Mouse (Mus musculus) left cerebral cortex, postnatal 36 days (tissue): Measurements from ENCODE around the gene Tnpo2. TPM values are rescaled to one million over a fixed set of nuclear protein-coding genes. Genes with fewer than 3 reads are reported as not detected.
A peak's percentile ranks its signal among the peaks of the same experiment; 100 is the strongest.

Experiments
- DNase-seq, 2 experiments: peaks; one replicate each; pipeline ENCODE4 v3.0.0; 2021 to 2022; ENCODE audit warnings: low spot score in 2 of 2, mixed read lengths in 1 of 2
- intact Hi-C: fragments of 180-260 bp; cut with DNase I; formaldehyde crosslinking; loops from one replicate; pipeline ENCODE4 v1.15.1; 2025
- total RNA-seq, 2 experiments: library from RNA; stranded (reverse); gene quantifications; 2 replicates each; pipeline ENCODE4 v1.2.3; 2021

Tnpo2 gene
- total RNA-seq, 2 experiments from 2014 or later: 160 to 169 TPM

DNA sequence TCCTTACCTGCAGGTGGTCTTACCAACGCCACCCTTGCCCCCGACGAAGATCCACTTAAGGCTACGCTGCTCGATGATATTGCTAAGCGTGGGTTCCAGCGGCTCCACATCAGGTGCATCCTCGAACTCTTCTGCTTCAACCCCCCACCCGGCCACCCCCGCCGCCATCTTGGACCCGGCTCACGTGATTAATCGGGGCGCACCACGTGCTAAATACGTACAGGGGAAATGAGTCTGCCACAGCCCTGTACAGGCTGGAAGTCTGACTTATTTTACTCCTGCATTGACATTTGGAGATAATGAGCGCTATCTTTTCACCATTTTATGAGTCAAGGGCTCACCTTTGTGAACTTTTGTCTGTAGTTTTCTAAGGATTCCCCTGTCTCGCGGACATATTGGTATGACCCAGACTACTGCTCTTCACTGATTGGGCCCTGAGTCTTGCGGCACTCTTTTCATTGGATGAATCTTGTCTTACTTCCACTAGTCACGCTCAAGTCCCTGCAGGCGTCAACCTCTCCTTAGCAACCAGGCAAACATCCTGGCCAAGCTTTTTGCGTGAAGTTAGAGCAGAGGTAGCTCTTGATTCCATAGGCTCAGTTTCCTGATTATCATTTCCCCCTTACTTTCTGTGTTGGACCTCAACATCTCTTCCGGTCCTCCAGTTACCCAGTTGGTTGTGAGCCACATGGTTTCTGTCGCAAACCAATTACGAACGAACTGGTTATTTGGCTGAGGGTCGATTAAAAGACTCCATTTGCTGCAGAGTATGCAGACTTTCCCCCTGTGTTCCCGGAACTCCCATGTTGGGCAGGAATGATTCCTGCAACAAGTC lies 11.4 kb upstream of the Tnpo2 start, which contains the start of gene Asna1:
TSS of gene Asna1 (minus strand) at position 184 of the 835 bp plus-strand sequence.
- intact Hi-C loops: loop anchor here (5.0 kb wide), 1 partner anchor 48 kb away; the partner anchor contains the start of gene Junb
- DNase-seq: peak; percentile 82 to 83

DNA sequence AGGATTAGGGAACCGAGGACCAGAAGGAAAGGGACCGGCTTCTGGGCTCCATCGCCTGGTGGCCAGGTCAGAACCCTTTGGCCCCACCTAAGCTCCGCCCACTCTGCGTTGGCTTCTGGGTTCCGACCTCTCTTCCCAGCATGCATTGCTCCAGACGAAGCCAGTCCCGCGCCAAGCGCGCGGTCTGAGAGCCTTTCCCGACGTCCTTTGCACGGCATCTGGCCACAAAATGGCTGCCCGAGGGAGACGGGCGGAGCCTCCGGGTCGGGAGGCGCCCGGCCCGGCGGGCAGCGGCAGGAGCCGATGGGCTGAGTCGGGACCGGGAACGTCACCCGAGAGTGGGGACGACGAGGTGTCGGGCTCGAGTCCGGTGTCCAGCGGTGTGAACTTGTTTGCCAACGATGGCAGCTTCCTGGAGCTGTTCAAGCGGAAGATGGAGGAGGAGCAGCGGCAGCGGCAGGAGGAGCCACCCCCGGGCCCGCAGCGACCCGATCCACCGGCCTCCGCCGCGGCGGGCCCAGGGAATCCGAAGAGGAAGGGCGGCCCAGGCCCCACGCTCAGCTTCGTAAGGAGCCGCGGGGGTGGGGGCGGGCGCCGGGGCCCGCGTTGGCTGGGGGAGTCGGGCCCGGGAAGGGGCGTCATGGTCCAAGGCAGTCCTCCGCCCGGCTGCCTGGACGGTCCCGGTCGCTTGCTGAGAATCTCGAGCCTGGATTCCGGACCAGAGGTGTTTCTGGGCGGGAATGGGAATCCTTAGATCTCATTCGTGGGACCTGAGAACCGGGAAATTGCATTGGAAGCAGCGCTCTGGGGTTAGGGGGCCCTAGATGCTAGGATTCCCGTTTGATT lies 9.8 kb upstream of the Tnpo2 start, which contains the start of gene Trir:
TSS of gene Trir (plus strand) at position 154 of the 846 bp plus-strand sequence.
- peak; percentile 96 to 97 for DNase-seq
- intact Hi-C loops: loop anchor here (5.0 kb wide), 1 partner anchor 50 kb away; the partner anchor contains the start of gene Junb

DNA sequence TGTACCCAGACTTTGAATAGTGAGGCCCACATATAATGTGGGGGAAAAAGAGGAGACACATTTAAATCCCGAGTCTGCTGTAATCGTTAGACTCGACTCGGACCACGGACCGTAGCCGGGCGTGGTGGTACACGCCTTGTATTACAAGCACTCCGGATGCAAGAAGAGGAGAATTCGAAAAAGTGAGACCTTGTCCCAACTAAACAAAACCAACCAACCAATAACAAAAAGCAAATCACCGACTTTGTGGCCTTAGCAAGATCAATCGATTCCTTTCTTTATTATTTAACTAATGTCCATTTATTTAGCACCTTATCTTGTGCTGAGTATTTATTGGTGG lies 9.2 kb upstream of the Tnpo2 start:
- intact Hi-C loops: loop anchor here (5.0 kb wide), 1 partner anchor 50 kb away; the partner anchor contains the start of gene Junb
- DNase-seq: no peak

DNA sequence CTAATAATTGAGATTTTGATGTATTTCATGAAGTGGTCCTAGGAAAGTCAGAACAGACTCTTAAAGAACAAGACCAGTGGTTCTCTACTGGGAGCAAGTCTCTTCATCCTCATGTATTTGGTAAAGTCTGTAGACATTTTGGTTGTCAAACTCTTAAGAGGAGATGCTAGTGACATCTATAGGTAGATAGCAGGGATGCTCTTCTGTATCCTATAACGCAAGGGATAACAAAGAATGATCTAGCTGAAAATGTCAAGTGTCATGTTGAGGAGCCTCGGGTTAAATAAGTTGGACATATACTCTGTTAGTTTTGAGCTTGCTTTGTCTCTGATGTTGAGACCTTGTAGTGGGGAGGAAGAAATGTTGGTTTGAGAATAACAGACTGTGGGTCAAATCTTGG lies 8.8 kb upstream of the Tnpo2 start:
- intact Hi-C loops: loop anchor here (5.0 kb wide), 1 partner anchor 51 kb away; the partner anchor contains the start of gene Junb

DNA sequence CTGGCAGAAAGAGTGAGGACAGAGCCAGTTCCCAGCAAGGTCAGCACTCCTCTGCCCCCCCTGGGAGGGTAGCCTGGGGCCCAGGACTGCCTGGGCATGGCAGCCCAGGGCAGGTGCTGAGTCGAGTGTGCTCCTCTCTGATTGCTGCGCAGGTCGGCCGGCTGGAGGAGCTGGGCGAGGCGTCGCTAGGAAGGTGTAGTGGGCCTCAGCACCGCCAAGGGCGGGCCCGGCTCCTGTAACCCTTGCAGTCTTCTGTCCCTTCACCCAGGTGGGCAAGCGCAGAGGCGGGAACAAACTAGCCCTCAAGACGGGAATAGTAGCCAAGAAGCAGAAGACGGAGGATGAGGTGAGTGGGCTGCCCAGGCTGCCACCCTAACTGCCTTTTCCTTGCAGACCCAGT lies 7.4 kb upstream of the Tnpo2 start:
- no peak for DNase-seq
- intact Hi-C loops: loop anchor here (5.0 kb wide), 1 partner anchor 52 kb away; the partner anchor contains the start of gene Junb

More for the DNA sequence above, 8.8 kb upstream of the Tnpo2 start:
- DNase-seq: no peak

DNA sequence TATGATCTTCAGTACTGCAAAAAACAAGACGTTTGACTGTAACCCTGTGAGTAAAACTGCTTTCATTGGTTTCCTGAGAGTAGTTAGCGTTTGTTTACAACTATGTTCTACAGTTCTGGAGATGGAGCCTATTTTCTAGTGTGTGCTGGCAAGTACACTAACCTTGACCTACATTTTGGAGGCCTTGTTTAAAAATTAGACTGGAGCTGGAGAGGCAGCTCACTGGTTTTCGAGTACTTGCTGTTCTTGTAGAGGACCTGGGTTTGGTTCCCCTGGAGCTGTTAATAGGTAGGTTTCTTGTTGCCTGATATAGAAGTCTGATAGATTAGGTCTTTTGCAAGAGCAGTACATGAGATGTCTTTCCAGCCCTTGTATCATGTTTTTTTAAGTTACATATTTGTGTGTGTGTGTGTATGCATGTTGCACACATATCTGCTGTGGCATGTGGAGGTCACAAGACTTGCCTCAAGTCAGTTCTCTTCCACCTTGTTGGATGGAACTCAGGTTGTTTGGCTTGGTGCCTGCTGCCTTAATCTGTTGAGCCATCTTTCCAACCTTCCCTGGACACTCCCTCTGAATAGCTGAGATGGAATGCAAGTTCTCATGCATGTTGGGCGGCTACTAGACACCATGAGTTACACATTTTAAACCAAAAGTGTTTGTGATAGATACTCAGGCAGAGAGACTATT lies 3.9 kb upstream of the Tnpo2 start:
- intact Hi-C loops: no loop called here
- no peak for DNase-seq

DNA sequence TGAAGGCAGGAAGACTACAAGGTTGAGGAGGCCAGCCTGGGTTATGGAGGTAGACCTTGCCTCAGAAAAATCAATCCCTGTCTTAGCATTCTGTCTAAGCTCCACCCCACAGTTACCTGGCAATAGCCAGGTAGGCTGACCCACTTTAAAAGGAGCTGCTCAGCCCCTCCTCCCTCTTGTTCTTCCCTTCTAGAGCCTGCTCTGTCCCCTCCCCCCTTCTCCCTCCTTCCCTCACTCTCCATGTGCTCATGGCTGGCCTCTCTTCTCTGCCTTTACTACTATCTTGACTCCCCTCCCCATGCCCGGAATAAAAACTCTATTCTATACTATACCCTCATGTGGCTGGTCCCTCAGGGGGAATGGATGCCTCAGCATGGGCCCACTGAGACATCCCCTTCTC lies 2.8 kb upstream of the Tnpo2 start:
- DNase-seq: no peak
- intact Hi-C loops: no loop called here

DNA sequence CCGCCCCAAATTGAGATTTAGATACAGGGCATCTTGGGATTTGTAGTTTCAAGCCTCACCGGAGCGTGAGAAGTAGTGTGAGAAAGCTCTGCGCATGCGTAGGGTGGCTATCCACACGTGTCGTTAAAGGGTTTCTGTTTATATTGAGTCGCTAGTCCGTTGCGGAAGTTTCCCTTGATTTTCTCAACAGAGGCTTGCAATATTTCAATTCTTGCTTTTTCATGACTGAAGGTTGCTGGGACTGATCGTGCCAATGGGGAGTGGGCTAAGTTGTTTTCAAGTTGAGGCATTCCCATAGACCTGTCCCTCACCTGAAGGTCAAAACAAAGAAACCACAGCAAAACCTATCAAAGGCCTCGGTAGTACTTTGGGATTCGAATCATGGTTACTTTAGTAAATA lies 2.0 kb upstream of the Tnpo2 start:
- peak; percentile 53 to 63 for DNase-seq
- intact Hi-C loops: loop anchor here (5.0 kb wide), 1 partner anchor 38 kb away; the partner anchor contains the start of gene Dhps

DNA sequence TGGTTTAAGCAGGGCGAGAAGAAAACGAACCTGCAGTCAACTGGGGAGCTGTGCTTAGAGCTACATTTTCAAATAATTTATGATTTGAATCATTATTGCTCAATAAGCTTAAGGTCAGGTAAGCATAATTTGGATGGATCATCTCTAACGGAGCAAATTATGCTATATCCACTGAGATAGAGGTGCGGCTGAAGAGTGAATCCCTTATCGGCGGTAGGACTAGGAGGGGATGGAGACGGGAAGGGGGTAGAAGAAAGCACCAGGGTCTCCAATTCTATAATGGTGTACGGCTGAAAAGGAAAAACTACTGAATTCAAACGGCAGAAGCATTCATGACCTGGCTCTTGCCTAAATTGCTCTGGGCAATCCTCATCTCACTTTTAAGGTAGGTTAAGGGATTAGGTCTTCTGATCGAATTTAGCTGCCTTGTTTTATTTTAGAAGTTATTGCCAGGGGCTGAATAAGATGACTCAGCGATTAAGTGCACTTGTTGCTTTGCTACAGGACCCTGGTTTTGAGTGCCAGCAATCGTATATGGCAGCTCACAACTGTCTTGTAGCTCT lies 1.5 kb upstream of the Tnpo2 start:
- no peak for DNase-seq
- intact Hi-C loops: loop anchor here (5.0 kb wide), 1 partner anchor 37 kb away; the partner anchor contains the start of gene Dhps

DNA sequence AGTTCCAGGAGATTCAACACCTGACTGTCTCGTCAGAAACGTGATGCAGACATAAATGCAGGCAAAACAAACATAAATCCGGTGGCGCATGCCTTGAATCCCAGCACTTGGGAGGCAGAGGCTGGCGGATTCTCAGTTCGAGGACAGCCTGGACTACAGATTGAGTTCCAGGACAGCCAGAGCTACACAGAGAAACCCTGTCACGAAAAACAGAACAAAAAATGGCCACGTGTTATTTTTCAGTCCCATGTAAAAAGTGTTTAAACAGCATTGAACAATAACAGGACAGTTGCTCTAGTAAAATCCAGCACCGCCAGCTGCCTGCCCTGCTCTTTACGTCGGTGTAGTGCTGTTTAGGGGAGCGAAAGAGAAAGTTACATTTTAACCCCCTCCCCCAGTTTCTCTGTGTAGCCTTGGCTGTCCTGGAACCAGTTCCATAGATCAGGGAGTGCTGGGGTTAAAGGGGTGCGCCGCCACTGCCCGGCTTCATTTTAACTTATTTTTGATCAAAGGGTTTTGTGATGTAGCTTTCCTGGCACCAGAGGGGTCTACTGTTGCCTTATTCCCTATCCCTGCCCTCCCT lies 896 bp upstream of the Tnpo2 start:
- intact Hi-C loops: loop anchor here (5.0 kb wide), 1 partner anchor 36 kb away; the partner anchor contains the start of gene Dhps
- DNase-seq: no peak

DNA sequence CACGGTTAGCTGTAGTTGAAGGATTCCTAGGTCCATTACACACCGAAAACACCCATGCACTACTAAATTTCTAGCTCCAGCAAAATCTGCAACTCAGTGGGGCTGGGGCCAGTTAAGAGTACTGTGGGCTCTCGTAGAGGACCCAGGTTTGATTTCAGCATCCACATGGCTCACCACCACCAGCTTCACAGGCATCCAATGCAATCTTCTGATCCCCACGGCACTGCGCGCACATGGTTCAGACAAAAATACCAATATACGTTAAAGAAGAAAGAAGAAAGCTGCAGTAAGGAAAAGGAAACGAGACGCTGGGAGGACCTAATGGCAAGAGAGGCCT lies 366 bp upstream of the Tnpo2 start:
- intact Hi-C loops: loop anchor here (5.0 kb wide), 1 partner anchor 36 kb away; the partner anchor contains the start of gene Dhps
- DNase-seq: no peak

DNA sequence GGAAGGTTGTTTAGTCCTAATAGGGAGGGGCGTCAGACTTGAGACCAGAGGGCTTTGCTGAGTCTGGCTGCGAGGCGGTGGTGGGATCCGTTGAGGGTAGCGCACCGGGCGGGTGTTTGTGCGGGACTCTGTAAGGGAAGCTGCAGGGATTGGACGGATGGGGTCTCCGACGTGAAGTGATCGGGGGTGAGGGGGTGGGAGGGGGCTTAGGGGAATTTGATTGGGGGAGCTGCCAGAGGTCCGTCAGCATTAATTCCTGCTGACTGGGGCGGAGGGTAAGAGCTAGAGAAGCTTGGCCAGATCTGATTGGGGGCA lies 608 bp downstream of the Tnpo2 start:
- DNase-seq: no peak
- intact Hi-C loops: loop anchor here (5.0 kb wide), 1 partner anchor 35 kb away; the partner anchor contains the start of gene Dhps

DNA sequence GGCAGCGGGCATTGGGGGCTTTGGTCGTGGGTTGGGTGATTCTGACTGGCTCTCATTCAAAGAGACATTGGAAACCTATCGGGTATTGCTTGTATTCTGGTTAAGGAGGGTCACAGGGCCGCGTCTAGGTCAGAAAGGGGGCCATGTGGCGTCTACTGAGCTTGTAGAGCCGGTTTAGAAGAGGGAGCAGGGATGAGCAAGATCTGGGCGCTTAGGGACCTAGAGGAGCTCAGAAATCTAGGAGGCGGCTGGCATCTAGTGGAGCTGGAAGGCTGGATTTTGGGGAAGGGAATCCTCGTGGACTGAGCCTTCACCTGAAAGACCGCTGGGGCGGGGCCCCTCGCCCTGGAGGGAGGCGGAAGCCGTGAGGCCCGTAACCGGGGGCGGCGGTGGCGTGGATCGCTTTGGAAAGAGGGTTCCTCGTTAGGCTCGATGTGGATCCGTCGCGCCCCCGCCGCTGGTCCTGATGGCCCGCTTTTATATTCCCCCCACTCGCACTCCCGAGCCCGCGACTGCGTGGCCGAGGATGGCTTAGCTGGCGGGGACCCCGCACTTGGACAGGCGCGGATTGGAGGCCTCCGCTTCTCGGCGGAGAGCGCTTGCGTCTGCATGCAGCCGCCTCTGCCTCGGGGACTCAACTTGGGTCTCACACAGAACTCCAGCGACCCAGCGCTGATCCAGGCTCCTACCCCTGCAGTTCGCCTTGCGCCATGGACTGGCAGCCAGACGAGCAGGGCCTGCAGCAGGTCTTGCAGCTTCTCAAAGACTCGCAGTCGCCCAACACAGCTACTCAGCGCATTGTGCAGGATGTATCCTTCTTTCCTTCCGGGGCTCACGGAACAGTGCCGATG lies 1.2 kb downstream of the Tnpo2 start:
- peak; percentile 54 to 80 for DNase-seq
- intact Hi-C loops: loop anchor here (5.0 kb wide), 1 partner anchor 34 kb away; the partner anchor contains the start of gene Dhps

DNA sequence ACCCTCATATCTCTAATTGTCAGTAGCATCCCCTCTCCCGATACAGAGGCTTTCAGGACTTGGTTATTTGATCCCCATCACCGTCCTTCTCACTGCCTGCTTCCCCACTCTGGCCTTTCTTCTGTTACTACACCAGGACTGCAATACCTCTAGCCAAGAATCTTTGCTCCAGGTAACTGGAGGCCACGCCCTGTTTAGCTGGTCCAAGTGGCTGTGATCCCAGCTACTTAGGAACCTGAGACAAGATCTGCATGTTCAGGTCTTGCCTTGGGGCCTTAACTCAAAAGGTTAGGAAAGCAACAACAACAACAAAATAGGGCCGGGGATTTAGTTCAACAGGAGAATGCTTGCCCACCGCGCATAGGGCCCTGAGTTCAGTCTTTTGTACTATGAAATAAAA lies 6.9 kb downstream of the Tnpo2 start:
- DNase-seq: no peak
- intact Hi-C loops: no loop called here

DNA sequence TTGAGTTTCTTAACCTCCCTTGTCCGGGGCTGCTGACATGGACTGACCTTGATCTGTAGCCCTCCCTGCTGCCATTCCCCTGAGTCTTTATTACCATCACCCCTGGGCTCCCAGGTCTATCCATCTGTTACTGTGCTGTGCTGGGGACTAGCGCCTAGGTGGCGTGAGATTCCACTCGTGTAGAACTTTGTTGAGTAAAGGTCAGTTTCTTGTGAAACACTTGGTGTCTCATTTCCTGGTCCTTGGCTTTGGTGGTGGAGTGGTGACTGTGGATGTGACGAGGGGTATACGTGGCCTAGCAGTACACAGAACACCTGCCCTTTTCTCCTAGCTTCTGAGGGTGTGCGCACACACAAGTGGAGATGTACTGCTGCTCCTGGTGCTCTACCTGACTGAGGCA lies 20.7 kb downstream of the Tnpo2 start:
- DNase-seq: no peak
- intact Hi-C loops: no loop called here

DNA sequence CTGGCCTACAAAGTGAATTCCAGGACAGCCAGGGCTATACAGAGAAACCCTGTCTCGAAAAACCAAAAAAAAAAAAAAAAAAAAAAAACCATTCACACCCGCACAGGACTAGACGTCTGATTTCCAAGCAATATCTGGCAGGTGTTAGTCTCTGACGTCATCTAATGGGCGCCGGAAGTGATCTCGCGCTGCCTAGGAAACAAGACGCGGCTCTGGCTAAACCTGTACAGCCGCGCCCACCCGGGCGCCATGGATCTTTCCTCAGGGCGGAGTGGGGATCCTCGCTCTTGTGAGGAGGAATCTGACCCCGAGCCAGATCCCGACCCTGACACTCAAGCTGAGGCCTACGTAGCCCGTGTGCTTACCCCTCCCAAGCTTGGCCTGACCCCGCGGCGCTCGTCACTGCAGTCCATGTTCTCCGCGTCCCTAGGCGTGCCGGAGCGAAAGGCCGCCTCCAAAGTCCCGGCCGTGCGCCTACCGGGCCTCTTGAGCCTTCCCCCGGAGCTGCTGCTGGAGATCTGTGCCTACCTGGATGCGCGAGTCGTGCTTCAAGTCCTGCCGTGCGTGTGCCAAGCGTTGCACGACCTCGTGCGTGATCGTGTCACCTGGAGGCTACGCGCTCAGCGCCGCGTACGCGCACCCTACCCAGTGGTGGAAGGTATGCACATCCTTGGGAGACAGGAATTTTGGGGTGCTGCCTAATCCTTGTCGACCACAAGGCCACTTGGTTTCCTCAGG lies 23.3 kb downstream of the Tnpo2 start, which contains the start of gene Fbxw9:
TSS of gene Fbxw9 (plus strand) at position 177 of the 738 bp plus-strand sequence.
- peak; percentile 88 to 91 for DNase-seq
- intact Hi-C loops: no loop called here

DNA sequence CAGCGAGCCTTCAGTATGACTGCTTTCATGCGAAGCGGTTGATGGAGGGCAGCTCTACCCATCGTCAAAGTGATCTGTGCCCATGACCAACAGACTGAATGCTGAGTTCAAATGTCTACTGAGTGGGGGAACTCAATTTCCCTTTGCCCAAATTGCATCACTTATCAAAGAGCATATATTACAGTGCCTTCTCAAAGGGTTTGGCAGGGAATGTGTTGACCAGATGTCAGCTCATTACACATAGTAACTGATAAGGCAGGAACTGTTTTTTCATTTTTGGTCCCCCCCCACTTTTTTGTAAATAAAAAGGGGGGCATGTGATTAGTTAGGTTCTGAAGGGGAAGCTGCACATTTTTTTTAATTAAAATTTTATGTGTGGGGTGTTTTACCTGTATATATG lies 25.9 kb downstream of the Tnpo2 start:
- intact Hi-C loops: no loop called here
- DNase-seq: no peak
